Mouse (Mus musculus) heart, embryonic 10.5 days (tissue): Measurements from ENCODE around the gene Elovl7. TPM values are rescaled to one million over a fixed set of nuclear protein-coding genes. Genes with fewer than 3 reads are reported as not detected.

Experiments
- DNase-seq: peaks from one replicate; pipeline ENCODE4 v3.0.0-alpha.2; 2017; ENCODE audit warnings: low spot score
- H3K27ac ChIP-seq: fragments of 300-500 bp; sonication (generic); 2 replicates; pipeline ENCODE4 v1.5.1; 2016; ENCODE audit warnings: mild to moderate bottlenecking
- H3K27me3 ChIP-seq: fragments of 300-500 bp; sonication (generic); 2 replicates; pipeline ENCODE4 v1.6.1; 2016; ENCODE audit warnings: mild to moderate bottlenecking; ENCODE audit not compliant: poor library complexity, insufficient read depth, severe bottlenecking
- H3K36me3 ChIP-seq: fragments of 300-500 bp; sonication (generic); 2 replicates; pipeline ENCODE4 v1.6.1; 2016; ENCODE audit warnings: mild to moderate bottlenecking, moderate library complexity
- H3K4me1 ChIP-seq: fragments of 300-500 bp; sonication (generic); 2 replicates; pipeline ENCODE4 v1.6.1; 2016; ENCODE audit warnings: mild to moderate bottlenecking
- H3K4me3 ChIP-seq: fragments of 300-500 bp; sonication (generic); 2 replicates; pipeline ENCODE4 v1.5.1; 2016; ENCODE audit warnings: mild to moderate bottlenecking, moderate library complexity
- H3K9me3 ChIP-seq: fragments of 300-500 bp; sonication (generic); 2 replicates; pipeline ENCODE4 v1.6.1; 2016; ENCODE audit warnings: mild to moderate bottlenecking, moderate library complexity
- whole genome bisulfite sequencing: fragments of 180-500 bp; shearing (Covaris S2); methylation state at CpG from one replicate; pipeline ENCODE4 v1.1.7; 2016; 5-methylcytosine and 5-hydroxymethylcytosine counted together
- polyA plus RNA-seq: library from polyadenylated mRNA; unstranded; fragments of >200 nt; fragmentation: Nextera tagmentation; extraction: Ambion mirVana; gene quantifications from 2 replicates; pipeline ENCODE4 v1.2.1, GENCODE M21; 2016

Gene Elovl7
- polyA plus RNA-seq, 1 experiment from 2014 or later = 1.6 TPM

DNA sequence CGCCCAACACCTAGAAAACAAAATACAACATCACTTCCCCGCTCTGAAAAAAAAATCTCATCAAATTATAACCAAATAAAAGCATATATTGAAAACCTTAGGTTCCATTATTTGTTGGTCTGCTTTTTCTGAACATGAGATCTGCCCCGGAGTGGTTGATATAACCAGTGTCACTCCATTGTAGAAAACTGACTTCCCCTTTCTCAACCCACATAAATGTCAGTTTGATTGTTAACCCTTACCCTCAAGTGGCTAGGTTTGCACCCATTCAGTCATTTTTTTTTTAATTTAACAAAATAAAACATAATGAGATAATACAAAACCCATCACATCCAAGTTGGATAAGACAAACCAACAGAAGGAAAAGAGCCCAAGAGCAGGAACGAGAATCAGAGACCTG, 76.1 kb downstream of the Elovl7 start:
- no peak overlapping the region for H3K4me3 ChIP-seq
- H3K36me3 ChIP-seq = no peaks in the 10 kb centered on the region
- H3K27me3 ChIP-seq = peaks cover 31% of the 10 kb centered on the region
- no peak for DNase-seq
- no peak overlapping the region for H3K27ac ChIP-seq
- WGBS = 80% methylated on average over 4 of the region's 4 CpGs
- H3K4me1 ChIP-seq = no peaks in the 10 kb centered on the region
- no peaks in the 10 kb centered on the region for H3K9me3 ChIP-seq

DNA sequence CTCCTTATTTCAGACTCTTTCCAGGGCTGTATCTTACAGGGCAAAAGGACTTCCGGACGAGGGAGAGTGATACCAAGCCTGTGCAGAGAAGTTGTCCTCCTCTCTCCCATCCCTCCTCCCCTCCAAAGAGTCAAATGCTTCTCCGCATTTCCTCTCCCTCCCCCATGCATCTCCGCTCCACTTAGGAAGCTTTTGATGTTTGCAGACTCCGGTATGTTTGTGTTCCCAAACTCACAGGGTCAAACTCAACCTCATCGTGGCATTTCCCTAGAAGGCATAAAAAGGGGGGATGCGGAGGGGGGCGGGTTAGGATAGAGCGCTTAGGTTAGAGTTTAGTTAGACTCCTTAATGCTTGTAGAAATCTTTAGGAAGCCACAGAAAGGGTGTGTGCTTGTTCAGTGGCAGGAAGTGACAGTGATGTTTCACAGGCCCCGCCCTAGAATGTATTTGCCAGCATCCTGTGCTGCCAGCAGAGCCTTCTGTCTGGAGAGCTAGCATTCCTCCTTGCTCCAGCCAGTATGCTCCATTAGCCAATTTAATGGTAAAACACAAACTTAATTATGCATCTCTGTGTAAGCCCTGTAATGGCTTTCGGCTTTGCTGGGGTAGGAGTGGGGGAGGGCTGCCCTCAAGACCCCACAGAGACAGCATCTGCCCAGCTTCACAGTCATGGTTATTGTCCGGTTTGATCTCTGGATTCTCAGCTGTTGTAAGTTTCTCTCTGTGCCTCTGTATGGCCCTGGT, 83.3 kb downstream of the Elovl7 start:
- Histone ChIP-seq H3K9me3 (no peaks in the 10 kb centered on the region), H3K27ac (peak overlapping the region; percentile 80), H3K36me3 (no peaks in the 10 kb centered on the region), H3K4me1 (peaks cover 21% of the 10 kb centered on the region), H3K27me3 (peaks cover 25% of the 10 kb centered on the region), H3K4me3 (peak overlapping the region; percentile 58)
- DNase-seq = peak; percentile 77
- 7% methylated on average over 12 of the region's 12 CpGs for WGBS

DNA sequence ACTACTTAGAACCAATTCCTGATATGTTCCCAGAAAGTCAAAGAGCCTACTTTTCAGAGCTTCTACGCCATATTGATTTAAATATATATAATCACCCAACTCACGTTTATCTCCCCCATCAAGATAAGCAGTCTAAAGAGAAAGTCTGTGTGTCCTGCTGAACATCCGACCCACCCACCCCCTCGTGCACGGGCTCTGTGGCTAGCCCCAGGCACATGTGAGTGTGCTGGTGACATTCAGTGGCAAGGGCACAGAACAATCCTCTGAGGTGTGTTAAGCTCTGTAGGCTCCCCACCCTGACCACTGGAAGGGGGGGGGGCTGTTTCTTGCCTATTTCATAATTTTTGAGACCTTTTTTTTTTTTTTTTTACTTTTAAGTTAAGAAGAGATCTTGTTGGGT, 84.0 kb downstream of the Elovl7 start:
- Histone ChIP-seq H3K4me3 (no peak overlapping the region), H3K36me3 (no peaks in the 10 kb centered on the region), H3K9me3 (no peaks in the 10 kb centered on the region), H3K27ac (peak overlapping the region; percentile 59), H3K4me1 (peaks cover 21% of the 10 kb centered on the region), H3K27me3 (peaks cover 32% of the 10 kb centered on the region)
- no peak for DNase-seq
- WGBS = 36% methylated on average over 5 of the region's 5 CpGs

DNA sequence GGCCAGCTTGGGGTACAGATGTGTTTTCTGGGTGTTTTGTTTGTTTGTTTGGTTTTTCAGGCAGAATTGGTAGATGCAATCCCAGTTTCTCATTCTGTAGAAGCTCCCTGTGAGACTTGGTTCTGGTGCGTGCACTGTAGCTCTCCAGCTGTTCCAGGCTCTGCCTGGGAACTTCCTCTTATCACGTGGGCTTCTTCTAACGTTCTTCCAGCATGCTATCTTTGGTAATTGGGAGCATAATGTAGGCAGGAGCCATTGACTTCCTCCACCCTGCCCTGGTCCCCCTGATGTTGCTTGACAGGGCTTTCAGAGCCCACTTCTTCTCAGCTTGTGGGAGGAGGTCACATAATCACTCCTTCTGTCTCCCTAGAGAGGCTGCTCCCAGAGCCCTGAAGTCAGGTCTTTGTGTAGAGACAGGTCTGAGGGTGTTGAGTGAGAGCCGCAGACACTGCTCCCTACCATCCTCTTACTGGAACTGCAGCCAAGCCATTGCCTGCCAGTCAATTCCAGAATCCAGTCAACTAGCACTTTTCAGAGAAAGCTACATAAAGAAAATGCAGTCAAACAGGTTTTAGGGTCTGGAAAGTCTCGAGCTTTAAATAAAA, 86.2 kb downstream of the Elovl7 start:
- DNase-seq = no peak
- Histone ChIP-seq H3K9me3 (no peaks in the 10 kb centered on the region), H3K4me1 (peaks cover 21% of the 10 kb centered on the region), H3K4me3 (no peak overlapping the region), H3K36me3 (no peaks in the 10 kb centered on the region), H3K27ac (peak overlapping the region; percentile 69; the same call in 1 of the 2 replicates), H3K27me3 (peaks cover 53% of the 10 kb centered on the region)
- WGBS = 12% methylated on average over 5 of the region's 5 CpGs

DNA sequence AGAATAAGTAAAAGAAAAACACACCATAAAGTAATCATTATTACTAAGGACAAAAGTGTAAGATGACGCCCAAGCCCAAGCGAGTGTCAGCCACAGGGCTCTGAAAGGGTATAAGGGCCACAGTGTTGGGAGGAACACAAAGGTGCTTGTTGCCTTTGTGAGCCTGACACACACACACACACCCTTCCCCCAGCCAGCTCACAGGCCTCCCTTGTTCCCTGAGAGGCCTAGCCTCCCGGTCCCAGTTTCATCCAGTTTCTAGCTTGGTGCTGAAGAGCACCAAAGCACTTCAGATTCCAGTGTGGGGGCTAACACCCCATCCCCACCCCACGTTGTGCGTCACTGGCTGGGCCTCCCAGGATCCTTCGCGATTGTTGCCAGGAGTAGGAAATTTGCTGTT, 87.2 kb downstream of the Elovl7 start:
- no peaks in the 10 kb centered on the region for H3K36me3 ChIP-seq
- peaks cover 21% of the 10 kb centered on the region for H3K4me1 ChIP-seq
- DNase-seq = no peak
- 65% methylated on average over 7 of the region's 7 CpGs for WGBS
- H3K27ac ChIP-seq = 0 out of 2 replicates have a peak overlapping the region, but pooled peaks have one; percentile 29
- H3K9me3 ChIP-seq = no peaks in the 10 kb centered on the region
- peaks cover 61% of the 10 kb centered on the region for H3K27me3 ChIP-seq
- no peak overlapping the region for H3K4me3 ChIP-seq

DNA sequence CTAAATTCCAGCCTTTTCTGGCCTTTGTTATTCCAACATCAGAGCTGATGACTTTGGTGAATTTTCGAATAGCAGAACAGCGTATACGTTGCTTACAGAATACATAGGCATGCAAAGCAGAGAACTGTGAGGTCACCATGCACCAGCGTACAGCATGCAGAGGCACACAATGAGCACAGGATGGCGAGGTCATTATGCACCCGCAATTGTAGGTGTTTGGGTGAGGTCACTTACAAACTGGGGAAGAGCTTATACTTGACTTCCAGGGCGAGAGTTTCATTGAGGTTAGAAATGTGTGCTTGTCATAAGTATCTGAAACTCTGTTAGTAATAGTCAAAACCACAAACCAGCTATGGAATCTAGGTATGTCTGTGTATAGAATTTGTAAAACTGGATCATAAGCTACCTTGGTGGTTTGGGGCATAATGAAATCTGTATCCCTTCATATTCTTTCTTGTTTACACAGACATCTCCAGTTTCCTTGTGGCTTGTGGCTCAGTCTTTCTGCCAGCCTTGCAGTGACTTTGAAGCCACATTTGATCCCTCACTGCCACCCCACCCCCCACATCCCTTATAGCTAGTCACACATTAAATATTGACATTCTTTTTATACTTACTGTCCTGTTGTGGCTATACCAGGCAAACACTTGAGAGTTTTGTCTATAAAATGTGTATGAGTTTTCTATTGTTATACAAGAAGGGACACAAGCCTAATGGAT, 88.9 kb downstream of the Elovl7 start:
- Histone ChIP-seq H3K36me3 (no peaks in the 10 kb centered on the region), H3K9me3 (no peaks in the 10 kb centered on the region), H3K27me3 (peaks cover 67% of the 10 kb centered on the region), H3K4me3 (no peak overlapping the region), H3K27ac (no peak overlapping the region), H3K4me1 (peaks cover 6% of the 10 kb centered on the region)
- DNase-seq = no peak
- 84% methylated on average over 7 of the region's 7 CpGs for WGBS

DNA sequence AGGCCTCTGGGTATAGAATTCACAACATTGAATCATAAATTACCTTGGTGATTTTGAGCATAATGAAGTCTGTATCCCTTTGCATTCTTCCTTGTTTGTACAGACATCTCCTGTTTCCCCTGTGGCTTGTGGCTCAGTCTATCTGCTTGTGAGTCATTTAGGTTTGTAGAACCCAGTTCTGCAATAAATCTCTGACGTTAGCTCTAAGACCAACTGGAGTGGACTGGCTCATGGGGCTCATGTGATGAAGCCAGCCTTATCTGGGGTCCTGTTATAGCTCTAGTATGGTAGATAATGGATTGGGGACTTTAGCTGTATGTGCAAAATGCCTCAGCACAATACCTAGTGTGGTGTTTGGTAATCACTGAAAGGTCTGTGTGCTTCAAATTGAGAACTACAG, 89.6 kb downstream of the Elovl7 start:
- 56% methylated on average over 1 of the region's 1 CpGs for WGBS
- H3K27me3 ChIP-seq = peaks cover 67% of the 10 kb centered on the region
- no peak overlapping the region for H3K4me3 ChIP-seq
- no peaks in the 10 kb centered on the region for H3K9me3 ChIP-seq
- DNase-seq = no peak
- H3K36me3 ChIP-seq = no peaks in the 10 kb centered on the region
- 0 out of 2 replicates have a peak, but pooled peaks cover 4% of the 10 kb centered on the region for H3K4me1 ChIP-seq
- H3K27ac ChIP-seq = no peak overlapping the region

DNA sequence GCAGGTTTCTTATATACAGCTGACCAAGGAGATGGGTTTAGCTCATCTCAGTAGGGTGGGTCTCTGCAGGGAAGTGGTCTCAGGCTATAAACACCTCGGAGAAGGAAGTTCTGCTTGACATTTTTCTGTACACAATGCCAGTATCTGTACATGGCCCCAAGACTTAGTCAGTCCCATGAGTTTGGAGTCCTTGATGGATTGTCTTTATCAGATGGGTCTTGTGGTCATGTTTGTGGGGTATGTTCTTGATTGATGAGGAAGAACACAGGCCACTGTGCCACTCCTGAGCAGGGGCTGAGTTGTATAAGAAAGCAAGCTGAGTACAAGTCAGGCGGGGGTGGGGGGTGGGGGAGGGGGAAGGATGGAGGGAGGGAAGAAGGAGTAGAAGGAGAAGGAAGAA, 90.5 kb downstream of the Elovl7 start:
- Histone ChIP-seq H3K36me3 (no peaks in the 10 kb centered on the region), H3K27ac (no peak overlapping the region), H3K9me3 (no peaks in the 10 kb centered on the region), H3K4me3 (no peak overlapping the region), H3K27me3 (peaks cover 69% of the 10 kb centered on the region), H3K4me1 (0 out of 2 replicates have a peak, but pooled peaks cover 4% of the 10 kb centered on the region)
- WGBS = 52% methylated on average over 2 of the region's 2 CpGs
- DNase-seq = no peak

DNA sequence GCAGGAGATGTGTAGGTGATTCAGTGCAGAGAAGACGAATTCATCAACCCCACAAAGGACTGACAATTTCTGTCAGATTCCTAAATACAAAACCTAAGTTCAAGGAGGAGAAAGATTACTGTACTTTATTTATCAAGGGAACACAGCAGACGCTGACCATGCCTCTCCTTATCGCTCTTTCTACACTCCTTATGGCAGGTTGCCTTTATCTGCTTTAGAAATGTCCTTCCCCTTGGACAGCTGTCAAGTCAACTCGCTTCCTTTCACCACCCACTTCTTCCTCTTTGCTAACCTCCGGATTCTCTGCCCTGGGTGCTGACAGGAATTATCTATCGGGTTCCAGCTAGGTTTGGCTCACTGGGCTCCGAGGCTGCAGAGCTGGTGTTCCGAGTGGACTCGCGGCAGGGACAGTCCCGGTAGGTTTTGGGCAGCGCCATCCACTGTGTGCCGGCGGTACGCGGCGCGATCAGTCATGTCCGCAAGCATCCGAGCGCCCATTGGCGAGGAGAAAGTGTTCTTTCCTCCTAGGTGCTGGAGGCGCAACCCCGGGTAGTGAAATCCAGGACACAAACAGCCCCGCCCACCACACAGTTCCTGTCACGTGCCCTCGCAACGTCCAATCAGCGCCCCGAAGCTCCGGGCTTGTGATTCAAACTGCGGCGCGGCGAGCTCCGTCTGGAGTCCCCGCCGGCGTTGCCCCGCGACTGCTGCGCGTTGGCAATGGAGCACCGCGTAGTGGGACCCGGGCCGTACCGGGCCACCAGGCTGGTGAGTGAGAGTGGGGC, 101.7 kb downstream of the Elovl7 start, which contains the start of gene Depdc1b:
Depdc1b (plus strand) TSS at position 631 of the 785 bp plus-strand sequence.
- Histone ChIP-seq H3K27ac (peak within 1 kb of the TSS; percentile 86), H3K4me1 (peaks cover 15% of the 10 kb centered on the region), H3K27me3 (peaks cover 77% of the 10 kb centered on the region), H3K9me3 (no peaks in the 10 kb centered on the region; the same call in 1 of the 2 replicates), H3K36me3 (no peaks in the 10 kb centered on the region), H3K4me3 (peak within 1 kb of the TSS; percentile 87)
- under 1% methylated on average over 48 of the region's 48 CpGs for WGBS
- DNase-seq = peak; percentile 97

DNA sequence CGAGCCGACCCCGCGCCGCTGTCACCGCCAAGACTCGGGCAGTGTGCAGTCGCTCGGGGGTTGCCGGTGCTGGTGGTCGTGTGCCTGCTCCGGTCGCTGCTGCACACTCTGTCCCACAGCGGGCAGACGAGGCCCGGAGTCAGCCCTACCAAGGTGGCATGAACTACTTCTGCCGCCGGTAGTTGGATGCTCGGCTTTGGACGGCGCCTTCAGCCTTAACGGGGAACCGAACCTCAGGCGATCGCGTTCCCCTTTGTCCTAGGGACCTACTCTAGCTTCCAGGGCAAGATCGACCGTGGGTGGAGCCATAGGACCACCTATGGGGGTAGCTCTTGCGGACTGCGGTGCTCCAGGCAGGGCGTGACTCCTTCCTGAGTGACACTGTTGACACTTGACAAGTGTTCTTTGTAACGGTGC, 102.3 kb downstream of the Elovl7 start:
- Histone ChIP-seq H3K4me1 (peaks cover 15% of the 10 kb centered on the region), H3K27me3 (peaks cover 77% of the 10 kb centered on the region), H3K27ac (peak overlapping the region; percentile 86), H3K4me3 (peak overlapping the region; percentile 87), H3K36me3 (no peaks in the 10 kb centered on the region), H3K9me3 (no peaks in the 10 kb centered on the region; the same call in 1 of the 2 replicates)
- peak; percentile 89 for DNase-seq
- under 1% methylated on average over 32 of the region's 32 CpGs for WGBS

DNA sequence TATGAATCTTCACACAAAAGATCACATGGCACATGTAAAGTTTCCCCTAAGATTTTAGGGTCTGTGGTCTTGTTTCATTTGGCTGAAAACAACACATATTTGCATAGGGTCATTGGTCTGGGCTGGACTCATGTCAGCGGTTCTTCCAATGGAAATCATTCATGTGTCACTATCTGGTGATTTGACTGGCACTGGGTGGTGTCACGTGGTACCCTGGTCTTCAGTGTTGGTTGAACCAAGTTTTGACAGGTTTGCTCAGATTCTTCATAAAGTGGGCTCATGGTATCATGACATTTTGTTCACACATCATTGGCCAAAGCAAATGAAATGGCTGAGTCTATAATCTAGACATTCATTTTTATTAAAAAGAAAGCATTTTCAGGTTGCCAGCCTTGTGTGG, 103.2 kb downstream of the Elovl7 start:
- peaks cover 77% of the 10 kb centered on the region for H3K27me3 ChIP-seq
- H3K4me3 ChIP-seq = peak overlapping the region; percentile 87; the same call in 1 of the 2 replicates
- H3K36me3 ChIP-seq = no peaks in the 10 kb centered on the region
- H3K4me1 ChIP-seq = peaks cover 15% of the 10 kb centered on the region
- no peak for DNase-seq
- H3K9me3 ChIP-seq = no peaks in the 10 kb centered on the region; the same call in 1 of the 2 replicates
- H3K27ac ChIP-seq = no peak overlapping the region
- 88% methylated on average over 2 of the region's 2 CpGs for whole genome bisulfite sequencing

DNA sequence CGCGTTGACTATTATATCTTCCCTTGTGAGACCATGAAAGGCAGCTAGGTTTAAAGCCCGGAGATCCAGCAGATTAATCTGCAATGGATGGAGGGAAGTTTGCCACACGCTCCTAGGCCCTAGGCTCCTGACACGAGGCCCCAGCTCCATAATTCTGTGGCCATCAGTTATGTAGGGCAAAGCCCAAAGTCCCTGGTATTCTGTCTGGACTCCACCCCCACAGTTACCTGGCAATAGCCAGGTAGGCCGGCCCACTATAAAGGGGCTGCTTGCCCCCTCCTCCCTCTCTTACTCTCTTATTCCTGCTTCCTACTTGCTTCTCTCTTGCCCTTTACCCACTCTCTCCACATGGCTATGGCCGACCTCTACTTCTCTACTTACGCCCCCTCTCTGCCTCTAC, 104.8 kb downstream of the Elovl7 start:
- WGBS = 91% methylated on average over 8 of the region's 8 CpGs
- Histone ChIP-seq H3K4me3 (no peak overlapping the region), H3K9me3 (no peaks in the 10 kb centered on the region; the same call in 1 of the 2 replicates), H3K27me3 (peaks cover 77% of the 10 kb centered on the region), H3K36me3 (no peaks in the 10 kb centered on the region), H3K27ac (no peak overlapping the region), H3K4me1 (peaks cover 15% of the 10 kb centered on the region)
- DNase-seq = no peak
